Mouse (Mus musculus) hematopoietic multipotent progenitor cell, adult 10-12 weeks (in vitro differentiated cells): ENCODE measurements around the gene Npnt. TPM values are rescaled to one million over a fixed set of nuclear protein-coding genes. Genes with fewer than 3 reads are reported as not detected.

ENCODE experiments used
- polyA plus RNA-seq: library from polyadenylated mRNA; stranded (reverse); fragments of >175 nt; gene quantifications from 2 replicates; pipeline ENCODE4 v1.2.3, GENCODE M21; 2012; ENCODE audit warnings: low replicate concordance

Gene Npnt
- polyA plus RNA-seq = 0.24 and 1.00 TPM in 2 replicates

DNA sequence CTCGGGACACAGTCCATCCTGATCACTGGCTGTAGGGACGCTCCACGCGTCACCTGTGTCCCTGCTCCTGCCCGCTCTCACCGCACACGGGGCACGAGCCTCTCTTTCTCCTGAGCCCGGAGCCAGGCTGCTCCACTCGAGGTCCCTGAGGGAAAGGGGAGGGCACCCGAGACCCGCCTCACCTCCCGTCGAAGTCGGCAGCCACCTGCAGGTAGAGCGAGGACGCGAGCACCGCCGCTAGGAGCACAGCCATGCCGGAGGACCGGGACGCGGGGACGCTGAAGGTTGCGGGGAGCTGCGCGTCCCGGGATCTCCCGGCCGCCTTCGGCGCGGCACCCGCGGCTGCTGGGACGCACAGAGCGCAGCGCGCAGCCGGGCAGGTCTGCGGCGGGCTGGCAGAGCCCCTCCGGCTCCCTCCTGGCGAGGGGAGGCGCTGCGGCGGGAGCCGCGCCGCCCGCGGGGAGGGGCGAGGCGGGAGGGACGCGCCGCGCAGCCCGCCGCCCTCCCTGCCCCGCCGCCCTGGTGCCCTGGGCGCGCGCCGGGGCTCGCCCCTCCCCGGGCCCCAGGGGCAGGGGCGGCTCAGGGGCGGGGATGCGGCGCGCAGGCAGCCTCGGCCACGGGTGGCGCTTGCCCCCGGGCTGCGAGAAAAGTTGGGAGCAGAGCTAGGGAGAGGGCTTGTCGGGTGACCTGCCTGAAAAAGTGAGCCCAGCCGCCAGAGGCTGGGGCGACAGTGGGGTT, at the start of gene Npnt:
Gene Npnt, minus strand, starts transcription at position 501 of the 738 bp plus-strand sequence.

Other genes starting within 250 kb of the Npnt start
- 1.6 and 2.3 TPM in 2 replicates for gene Ints12, start 141.5 kb upstream of the Npnt start, polyA plus RNA-seq
- gene Gstcd, start 141.7 kb upstream of the Npnt start, polyA plus RNA-seq = 4.8 and 6.9 TPM in 2 replicates